Mouse (Mus musculus): ENCODE measurements around the gene Ddhd1. TPM values are rescaled to one million over a fixed set of nuclear protein-coding genes. Genes with fewer than 3 reads are reported as not detected.
"Not testable (repeated sequence)": the region's sequence is repeated elsewhere in the genome, so short reads cannot be mapped to it uniquely, and the experiment has no call there.

Gene Ddhd1
- polyA plus RNA-seq, 1 experiment from 2014 or later, result 15.0 TPM

DNA sequence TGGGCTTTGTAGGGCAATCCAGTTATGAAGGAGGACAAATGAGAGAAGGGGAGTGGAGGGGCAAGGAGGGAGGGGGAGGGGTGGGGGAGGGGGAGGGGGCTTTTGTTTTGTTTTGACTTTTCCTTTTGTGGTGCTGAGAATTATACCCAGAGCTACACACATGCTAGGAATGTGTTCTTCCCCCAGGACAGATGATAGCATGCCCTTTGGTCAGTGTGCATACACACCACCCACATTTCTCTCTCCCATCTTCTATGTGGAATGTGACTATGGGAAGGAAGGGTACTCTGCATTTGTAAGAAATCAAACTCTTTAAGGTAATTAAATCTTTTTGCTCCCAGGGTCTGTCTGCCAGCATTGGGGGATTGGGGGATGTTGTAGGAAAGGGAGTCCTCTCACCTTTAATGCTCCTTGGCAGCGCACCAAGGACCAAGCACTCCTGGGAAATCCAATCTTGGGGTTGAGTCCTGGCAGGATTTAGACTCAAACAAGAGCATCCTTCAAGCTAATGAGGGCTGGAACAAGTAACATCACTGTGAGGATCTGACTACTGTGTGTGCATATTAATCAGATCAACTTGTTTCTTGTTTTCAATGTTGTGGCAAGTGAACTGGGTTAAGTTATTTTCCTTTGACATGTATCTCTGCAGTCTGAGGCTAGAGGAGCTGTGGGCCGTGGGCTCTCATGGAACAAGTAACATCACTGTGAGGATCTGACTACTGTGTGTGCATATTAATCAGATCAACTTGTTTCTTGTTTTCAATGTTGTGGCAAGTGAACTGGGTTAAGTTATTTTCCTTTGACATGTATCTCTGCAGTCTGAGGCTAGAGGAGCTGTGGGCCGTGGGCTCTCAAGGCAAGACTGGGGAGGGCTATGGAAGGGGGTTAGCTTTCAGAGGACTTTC lies 76.8 kb downstream of the Ddhd1 start:
- ATAC-seq (ENCODE audit: low FRiP score), result not testable (repeated sequence)

DNA sequence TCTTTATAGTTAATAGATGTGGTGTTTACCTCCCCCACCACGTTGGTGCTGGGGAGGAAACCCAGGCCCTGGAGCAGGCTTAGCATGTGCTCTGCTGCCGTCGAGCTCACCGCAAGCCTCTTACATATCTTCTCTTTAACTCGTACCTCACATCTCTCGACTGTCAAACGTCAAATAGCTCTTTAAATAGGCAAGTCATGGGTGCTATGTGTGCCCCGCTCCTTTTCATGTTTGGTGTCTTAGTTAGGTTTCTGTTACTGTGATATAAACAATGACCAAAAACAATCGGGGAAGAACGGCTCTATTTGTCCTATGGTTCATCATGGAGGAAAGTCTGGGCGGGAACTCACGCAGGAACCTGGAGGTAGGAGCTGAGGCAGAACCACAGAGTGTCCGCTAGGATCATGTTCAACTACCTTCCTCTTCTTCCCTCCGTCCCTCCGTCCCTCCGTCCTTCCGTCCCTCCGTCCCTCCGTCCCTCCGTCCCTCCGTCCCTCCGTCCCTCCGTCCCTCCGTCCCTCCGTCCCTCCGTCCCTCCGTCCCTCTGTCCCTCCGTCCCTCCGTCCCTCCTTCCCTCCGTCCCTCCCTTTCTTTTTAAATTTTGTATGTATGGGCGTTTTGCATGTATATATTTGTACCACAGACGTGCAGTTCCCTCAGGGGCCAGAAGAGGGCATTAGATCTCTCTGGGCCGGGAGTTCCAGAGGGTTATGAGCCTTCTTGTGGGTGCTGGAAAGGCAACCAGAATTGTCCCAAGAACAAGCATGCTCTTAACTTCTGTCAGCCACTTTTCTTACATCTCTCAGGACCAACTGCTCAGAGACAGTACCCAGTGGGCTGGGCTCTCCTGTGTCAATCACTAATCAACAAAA lies 91.6 kb downstream of the Ddhd1 start:
- ATAC-seq (ENCODE audit: low FRiP score) (peak; percentile 33), DNase-seq (ENCODE audit: low spot score) (peak; percentile 88)
- H3K4me3 ChIP-seq (ENCODE audit: low read depth, low read length), result peak overlapping the region; percentile 27; the same call in 1 of the 2 replicates
- no peaks in the 10 kb centered on the region for H3K36me3 ChIP-seq (ENCODE audit: control insufficient read depth, insufficient read depth, low read length)
- no peaks in the 10 kb centered on the region for H3K9me3 ChIP-seq (ENCODE audit: control insufficient read depth, low read length)
- H3K4me1 ChIP-seq (replicated peaks; ENCODE audit: control insufficient read depth, insufficient read depth, low read length), result no peaks in the 10 kb centered on the region
- no peak overlapping the region for H3K27ac ChIP-seq (ENCODE audit: low read depth, low read length)
- H3K27me3 ChIP-seq (ENCODE audit: control insufficient read depth, insufficient read depth, low read length), result no peaks in the 10 kb centered on the region
- 19% methylated on average over 20 of the region's 33 CpGs for whole genome bisulfite sequencing
- H3K9ac ChIP-seq (ENCODE audit: low read depth, low read length), result peak overlapping the region; percentile 2; the same call in 1 of the 2 replicates
- H3K4me2 ChIP-seq (replicated peaks; ENCODE audit: low read depth, low read length), result peak overlapping the region; percentile 20

More for the DNA sequence above, 76.8 kb downstream of the Ddhd1 start:
- H3K9ac ChIP-seq (ENCODE audit: low read depth, low read length); H3K27me3 ChIP-seq (ENCODE audit: control insufficient read depth, insufficient read depth, low read length); H3K36me3 ChIP-seq (ENCODE audit: control insufficient read depth, insufficient read depth, low read length); H3K4me3 ChIP-seq (ENCODE audit: low read depth, low read length); H3K9me3 ChIP-seq (ENCODE audit: control insufficient read depth, low read length); H3K4me1 ChIP-seq (replicated peaks; ENCODE audit: control insufficient read depth, insufficient read depth, low read length); DNase-seq (ENCODE audit: low spot score); H3K27ac ChIP-seq (ENCODE audit: low read depth, low read length); H3K4me2 ChIP-seq (replicated peaks; ENCODE audit: low read depth, low read length): not testable (repeated sequence)
- 79% methylated on average over 3 of the region's 3 CpGs for WGBS

GRCm38 (mm10) chr14:45565216-45566065 lies 92.5 kb downstream of the Ddhd1 start:
- Histone ChIP-seq H3K4me2 (replicated peaks; ENCODE audit: low read depth, low read length) (peak overlapping the region; percentile 8), H3K4me3 (ENCODE audit: low read depth, low read length) (no peak overlapping the region), H3K27me3 (ENCODE audit: control insufficient read depth, insufficient read depth, low read length) (no peaks in the 10 kb centered on the region), H3K9me3 (ENCODE audit: control insufficient read depth, low read length) (no peaks in the 10 kb centered on the region), H3K36me3 (ENCODE audit: control insufficient read depth, insufficient read depth, low read length) (no peaks in the 10 kb centered on the region), H3K9ac (ENCODE audit: low read depth, low read length) (peak overlapping the region; percentile 1; the same call in 1 of the 2 replicates), H3K4me1 (replicated peaks; ENCODE audit: control insufficient read depth, insufficient read depth, low read length) (no peaks in the 10 kb centered on the region), H3K27ac (ENCODE audit: low read depth, low read length) (no peak overlapping the region)
- 7% methylated on average over 20 of the region's 20 CpGs for WGBS
- no peak; the same call in 1 of the 2 replicates for ATAC-seq (ENCODE audit: low FRiP score)
- peak; percentile 60 for DNase-seq (ENCODE audit: low spot score)

- Histone ChIP-seq H3K9ac (ENCODE audit: low read depth, low read length) (no peak overlapping the region), H3K4me3 (ENCODE audit: low read depth, low read length) (no peak overlapping the region), H3K27ac (ENCODE audit: low read depth, low read length) (no peak overlapping the region), H3K36me3 (ENCODE audit: control insufficient read depth, insufficient read depth, low read length) (no peaks in the 10 kb centered on the region), H3K27me3 (ENCODE audit: control insufficient read depth, insufficient read depth, low read length) (no peaks in the 10 kb centered on the region), H3K4me1 (replicated peaks; ENCODE audit: control insufficient read depth, insufficient read depth, low read length) (no peaks in the 10 kb centered on the region), H3K9me3 (ENCODE audit: control insufficient read depth, low read length) (no peaks in the 10 kb centered on the region), H3K4me2 (replicated peaks; ENCODE audit: low read depth, low read length) (no peak overlapping the region)
- 100% methylated on average over 1 of the region's 1 CpGs for WGBS
- DNase-seq (ENCODE audit: low spot score), result no peak
- no peak for ATAC-seq (ENCODE audit: low FRiP score)
Observed at GRCm38 (mm10) chr14:45563577-45563976, 94.4 kb downstream of the Ddhd1 start.

- Histone ChIP-seq H3K4me1 (replicated peaks; ENCODE audit: control insufficient read depth, insufficient read depth, low read length) (no peaks in the 10 kb centered on the region), H3K9me3 (ENCODE audit: control insufficient read depth, low read length) (no peaks in the 10 kb centered on the region), H3K9ac (ENCODE audit: low read depth, low read length) (no peak overlapping the region), H3K27ac (ENCODE audit: low read depth, low read length) (no peak overlapping the region), H3K36me3 (ENCODE audit: control insufficient read depth, insufficient read depth, low read length) (no peaks in the 10 kb centered on the region), H3K4me3 (ENCODE audit: low read depth, low read length) (no peak overlapping the region), H3K27me3 (ENCODE audit: control insufficient read depth, insufficient read depth, low read length) (no peaks in the 10 kb centered on the region), H3K4me2 (replicated peaks; ENCODE audit: low read depth, low read length) (no peak overlapping the region)
- 86% methylated on average over 6 of the region's 6 CpGs for WGBS
- ATAC-seq (ENCODE audit: low FRiP score) (no peak), DNase-seq (ENCODE audit: low spot score) (no peak)
Observed at GRCm38 (mm10) chr14:45561681-45562080, 96.3 kb downstream of the Ddhd1 start.

- no peak for ATAC-seq (ENCODE audit: low FRiP score)
- 100% methylated on average over 1 of the region's 1 CpGs for WGBS
- DNase-seq (ENCODE audit: low spot score), result no peak
Observed at GRCm38 (mm10) chr14:45559018-45559417, 98.9 kb downstream of the Ddhd1 start.

GRCm38 (mm10) chr14:45554336-45554735 lies 103.6 kb downstream of the Ddhd1 start:
- no peaks in the 10 kb centered on the region for H3K4me1 ChIP-seq (replicated peaks; ENCODE audit: control insufficient read depth, insufficient read depth, low read length)
- no peaks in the 10 kb centered on the region for H3K9me3 ChIP-seq (ENCODE audit: control insufficient read depth, low read length)
- no peak for ATAC-seq (ENCODE audit: low FRiP score)
- H3K27ac ChIP-seq (ENCODE audit: low read depth, low read length), result no peak overlapping the region
- no peak overlapping the region for H3K9ac ChIP-seq (ENCODE audit: low read depth, low read length)
- H3K4me2 ChIP-seq (replicated peaks; ENCODE audit: low read depth, low read length), result no peak overlapping the region
- H3K27me3 ChIP-seq (ENCODE audit: control insufficient read depth, insufficient read depth, low read length), result no peaks in the 10 kb centered on the region
- H3K4me3 ChIP-seq (ENCODE audit: low read depth, low read length), result no peak overlapping the region
- WGBS, result 88% methylated on average over 6 of the region's 6 CpGs
- DNase-seq (ENCODE audit: low spot score), result no peak
- H3K36me3 ChIP-seq (ENCODE audit: control insufficient read depth, insufficient read depth, low read length), result no peaks in the 10 kb centered on the region

More at GRCm38 (mm10) chr14:45559018-45559417, 98.9 kb downstream of the Ddhd1 start:
- H3K27me3 ChIP-seq (ENCODE audit: control insufficient read depth, insufficient read depth, low read length), result no peaks in the 10 kb centered on the region
- H3K9ac ChIP-seq (ENCODE audit: low read depth, low read length), result no peak overlapping the region
- H3K4me1 ChIP-seq (replicated peaks; ENCODE audit: control insufficient read depth, insufficient read depth, low read length), result no peaks in the 10 kb centered on the region
- no peaks in the 10 kb centered on the region for H3K36me3 ChIP-seq (ENCODE audit: control insufficient read depth, insufficient read depth, low read length)
- H3K4me2 ChIP-seq (replicated peaks; ENCODE audit: low read depth, low read length), result no peak overlapping the region
- no peak overlapping the region for H3K27ac ChIP-seq (ENCODE audit: low read depth, low read length)
- H3K9me3 ChIP-seq (ENCODE audit: control insufficient read depth, low read length), result no peaks in the 10 kb centered on the region
- no peak overlapping the region for H3K4me3 ChIP-seq (ENCODE audit: low read depth, low read length)

GRCm38 (mm10) chr14:45553854-45554253 lies 104.1 kb downstream of the Ddhd1 start:
- Histone ChIP-seq H3K4me2 (replicated peaks; ENCODE audit: low read depth, low read length) (no peak overlapping the region), H3K4me1 (replicated peaks; ENCODE audit: control insufficient read depth, insufficient read depth, low read length) (no peaks in the 10 kb centered on the region), H3K9ac (ENCODE audit: low read depth, low read length) (no peak overlapping the region), H3K36me3 (ENCODE audit: control insufficient read depth, insufficient read depth, low read length) (no peaks in the 10 kb centered on the region), H3K9me3 (ENCODE audit: control insufficient read depth, low read length) (no peaks in the 10 kb centered on the region), H3K4me3 (ENCODE audit: low read depth, low read length) (no peak overlapping the region), H3K27ac (ENCODE audit: low read depth, low read length) (no peak overlapping the region), H3K27me3 (ENCODE audit: control insufficient read depth, insufficient read depth, low read length) (no peaks in the 10 kb centered on the region)
- ATAC-seq (ENCODE audit: low FRiP score) (no peak), DNase-seq (ENCODE audit: low spot score) (no peak)
- 85% methylated on average over 2 of the region's 2 CpGs for WGBS

Measured in hindbrain, embryonic 11.5 days (tissue).